Mouse (Mus musculus) cerebellum, postnatal 25 days (tissue): ENCODE data around the gene Zdhhc17.
A peak's percentile ranks its signal among the peaks of the same experiment; 100 is the strongest.

Experiments
- DNase-seq, 2 experiments: peaks; one replicate each; pipeline ENCODE4 v3.0.0; 2021; ENCODE audit warnings: mixed read lengths in 2 of 2

Zdhhc17 gene

DNA sequence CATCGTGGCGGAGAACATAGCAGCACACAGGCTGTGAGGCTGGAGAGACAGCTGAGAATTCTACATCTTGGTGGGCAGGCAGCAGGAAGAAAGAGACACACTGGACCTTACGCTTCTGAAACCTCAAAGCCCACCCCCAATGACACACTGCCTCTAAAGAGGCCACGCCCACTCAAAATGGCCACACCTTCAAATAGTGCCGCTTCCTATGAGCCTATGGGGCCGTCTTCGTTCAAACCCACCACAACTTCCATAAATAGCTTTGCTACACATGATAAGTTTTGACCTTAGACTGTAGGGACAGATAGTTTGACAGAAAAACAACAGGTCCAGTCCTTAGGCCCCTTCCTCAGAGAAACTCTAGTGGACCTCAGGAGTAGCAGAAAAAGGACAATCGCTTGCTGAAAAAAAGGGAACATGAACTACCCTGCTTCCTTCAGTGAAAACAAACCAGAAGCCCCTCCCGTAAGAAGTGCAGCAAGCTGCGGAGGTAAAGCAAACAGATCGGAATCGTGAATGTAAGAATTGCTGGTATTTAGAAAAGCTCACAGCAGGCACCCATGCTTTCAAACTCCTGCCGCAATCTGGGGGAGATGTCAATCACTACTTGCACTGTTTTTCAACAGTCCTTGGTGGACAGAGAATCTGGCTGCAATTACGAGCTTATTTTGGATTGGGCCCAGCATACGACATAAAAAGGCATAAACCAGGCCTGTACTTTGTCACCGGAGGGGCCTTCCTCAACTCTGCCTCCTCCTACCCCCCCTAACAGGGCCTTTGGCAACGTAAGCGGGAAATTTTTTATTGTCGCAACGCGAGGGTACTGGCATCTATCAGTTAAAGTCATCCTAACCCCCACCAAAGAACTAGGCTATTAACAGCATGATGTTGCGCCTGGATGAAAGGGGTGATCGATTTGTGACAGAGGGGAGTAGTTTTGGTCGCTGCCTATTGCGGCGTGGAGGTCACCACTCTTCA is 91.2 kb downstream of the Zdhhc17 start:
- peak in 1 of 2 experiments; percentile 8 for DNase-seq

DNA sequence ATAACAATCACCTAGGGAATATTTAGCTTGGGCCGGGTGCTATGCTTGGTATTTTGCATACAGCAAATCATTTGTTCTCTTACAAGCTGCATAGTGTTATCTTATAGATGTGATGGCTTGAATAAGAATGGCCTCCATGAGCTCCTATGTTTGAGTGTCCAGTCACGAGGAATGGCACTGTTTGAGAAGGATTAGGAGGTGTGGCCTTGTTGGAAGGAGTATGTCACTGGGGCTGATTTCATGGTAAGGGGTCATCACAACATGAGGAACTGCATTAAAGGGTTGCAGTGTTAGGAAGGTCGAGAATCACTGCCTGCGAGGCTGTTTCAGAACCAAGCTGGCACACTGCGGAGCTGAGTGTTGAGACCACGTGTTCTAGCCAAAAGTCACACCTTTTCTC is 92.4 kb downstream of the Zdhhc17 start:
- no peak for DNase-seq

DNA sequence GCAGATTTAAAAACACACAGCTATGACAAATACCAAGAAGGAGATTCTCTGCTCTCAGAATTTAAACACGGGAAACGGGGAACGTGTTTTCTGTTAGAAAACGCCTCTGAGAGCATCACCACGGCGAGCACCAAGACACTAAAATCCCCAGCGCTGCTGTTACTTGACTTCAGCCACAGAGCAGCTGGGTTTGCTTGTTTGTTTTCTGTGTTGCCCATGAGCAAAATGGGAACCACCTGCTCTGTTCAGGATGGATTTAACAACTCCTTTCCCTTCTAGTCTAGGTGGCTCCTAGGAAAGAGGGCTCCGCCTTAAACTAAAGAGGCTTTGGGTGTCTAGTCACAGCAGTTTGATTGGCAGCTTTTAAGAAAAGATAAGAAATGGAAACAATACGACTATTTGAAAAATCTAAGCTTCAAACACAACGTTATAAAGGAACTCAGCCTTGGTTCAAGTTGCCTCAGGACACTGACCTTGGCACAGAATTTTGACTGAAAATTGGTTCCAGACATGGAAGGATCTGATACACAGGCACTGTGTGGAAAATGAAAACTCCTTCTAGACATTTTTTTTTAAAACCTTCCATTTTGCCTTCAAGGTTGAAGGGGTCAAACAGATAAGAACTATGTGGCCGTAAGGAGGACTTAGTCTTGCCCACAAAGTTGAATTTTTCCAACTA is 93.1 kb downstream of the Zdhhc17 start:
- DNase-seq: no peak

DNA sequence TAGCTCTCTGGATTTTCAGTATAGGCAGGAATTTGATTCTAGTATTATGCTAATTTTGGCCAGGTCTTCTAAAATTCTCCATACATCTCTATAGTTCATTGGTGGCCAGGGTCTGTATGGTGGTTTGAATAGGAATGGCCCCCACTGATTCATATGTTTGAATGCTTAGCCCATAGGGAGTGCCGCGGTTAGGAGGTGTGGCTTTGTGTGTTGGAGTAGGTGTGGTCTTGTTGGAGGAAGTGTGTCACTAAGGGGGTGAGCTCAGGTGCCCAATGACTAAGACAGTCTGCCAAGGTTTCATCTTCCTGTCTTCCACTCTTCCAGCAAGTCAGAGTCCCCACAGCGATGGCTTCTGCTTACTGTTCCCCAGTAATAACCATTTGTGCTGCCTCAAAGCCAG is 106.1 kb downstream of the Zdhhc17 start:
- no peak for DNase-seq

DNA sequence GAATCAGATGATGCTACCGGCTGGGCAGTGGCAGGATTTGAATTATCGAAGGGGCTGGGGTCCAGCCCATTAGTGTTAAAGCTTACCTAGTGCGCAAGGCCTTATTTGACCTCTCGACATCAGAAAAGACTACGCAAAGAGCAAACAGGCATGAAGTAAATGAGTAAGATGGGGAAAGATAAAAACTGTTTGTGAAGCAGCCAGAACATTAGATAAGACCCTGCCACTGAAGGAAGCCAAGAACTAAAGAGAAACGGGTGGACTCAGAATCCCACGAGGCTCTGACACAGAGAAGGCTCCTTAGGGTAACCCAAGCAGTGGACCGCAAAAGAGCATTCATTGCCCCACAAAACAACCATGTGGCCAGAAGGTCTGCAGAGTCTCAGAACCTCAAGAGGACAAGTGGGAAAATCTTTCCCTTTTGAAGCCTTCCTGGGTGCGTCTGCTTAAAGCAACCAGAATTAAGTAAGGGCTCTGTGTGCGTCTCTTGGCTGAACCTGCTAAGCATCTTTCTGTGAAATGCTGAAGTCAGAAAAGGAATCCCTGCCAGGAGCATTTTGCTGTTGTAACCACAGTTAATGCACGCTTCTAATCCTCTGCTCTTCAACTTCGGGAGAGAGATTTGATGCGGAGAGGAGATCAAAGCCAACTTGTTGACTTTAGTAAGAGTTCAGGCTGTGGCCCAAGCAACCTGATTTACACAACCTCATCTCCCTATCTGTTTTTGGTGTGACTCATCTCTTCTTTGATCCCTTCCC is 110.0 kb downstream of the Zdhhc17 start:
- DNase-seq: no peak
